Mouse (Mus musculus): ENCODE measurements around the gene Ramp3. TPM values are rescaled to one million over a fixed set of nuclear protein-coding genes. Genes with fewer than 3 reads are reported as not detected.

Gene Ramp3
- polyA plus RNA-seq, 1 experiment from 2014 or later = 6.0 TPM

Other genes starting within 250 kb of the Ramp3 start
- gene Ppia, start 243.1 kb upstream of the Ramp3 start, polyA plus RNA-seq (2015; fragmentation: Nextera tagmentation; extraction: Ambion mirVana) = 4,720 and 4,955 TPM in 2 replicates
- gene H2afv, start 214.1 kb upstream of the Ramp3 start, polyA plus RNA-seq (2015; fragmentation: Nextera tagmentation; extraction: Ambion mirVana) = 357 and 363 TPM in 2 replicates
- 30.9 and 31.0 TPM in 2 replicates for gene Purb, start 182.6 kb upstream of the Ramp3 start, polyA plus RNA-seq (2015; fragmentation: Nextera tagmentation; extraction: Ambion mirVana)
- 3.5 and 3.9 TPM in 2 replicates for gene Myo1g, start 137.6 kb upstream of the Ramp3 start, polyA plus RNA-seq (2015; fragmentation: Nextera tagmentation; extraction: Ambion mirVana)
- 64.9 and 66.5 TPM in 2 replicates for gene Ccm2, start 111.6 kb upstream of the Ramp3 start, polyA plus RNA-seq (2015; fragmentation: Nextera tagmentation; extraction: Ambion mirVana)
- 7.2 and 9.4 TPM in 2 replicates for gene Nacad, start 52.5 kb upstream of the Ramp3 start, polyA plus RNA-seq (2015; fragmentation: Nextera tagmentation; extraction: Ambion mirVana)
- 40.4 and 44.0 TPM in 2 replicates for gene Tbrg4, start 32.5 kb upstream of the Ramp3 start, polyA plus RNA-seq (2015; fragmentation: Nextera tagmentation; extraction: Ambion mirVana)
- not detected in 2 replicates for gene Wap, start 19.9 kb upstream of the Ramp3 start, polyA plus RNA-seq (2015; fragmentation: Nextera tagmentation; extraction: Ambion mirVana)
- not detected in 2 replicates for gene Gm11983, start 179.1 kb downstream of the Ramp3 start, polyA plus RNA-seq (2015; fragmentation: Nextera tagmentation; extraction: Ambion mirVana)